Mouse (Mus musculus): ENCODE data around the gene Gprc5b. TPM values are rescaled to one million over a fixed set of nuclear protein-coding genes. Genes with fewer than 3 reads are reported as not detected.

The Gprc5b gene
- total RNA-seq, 2 experiments from 2014 or later, result 13.9 to 15.7 TPM

DNA sequence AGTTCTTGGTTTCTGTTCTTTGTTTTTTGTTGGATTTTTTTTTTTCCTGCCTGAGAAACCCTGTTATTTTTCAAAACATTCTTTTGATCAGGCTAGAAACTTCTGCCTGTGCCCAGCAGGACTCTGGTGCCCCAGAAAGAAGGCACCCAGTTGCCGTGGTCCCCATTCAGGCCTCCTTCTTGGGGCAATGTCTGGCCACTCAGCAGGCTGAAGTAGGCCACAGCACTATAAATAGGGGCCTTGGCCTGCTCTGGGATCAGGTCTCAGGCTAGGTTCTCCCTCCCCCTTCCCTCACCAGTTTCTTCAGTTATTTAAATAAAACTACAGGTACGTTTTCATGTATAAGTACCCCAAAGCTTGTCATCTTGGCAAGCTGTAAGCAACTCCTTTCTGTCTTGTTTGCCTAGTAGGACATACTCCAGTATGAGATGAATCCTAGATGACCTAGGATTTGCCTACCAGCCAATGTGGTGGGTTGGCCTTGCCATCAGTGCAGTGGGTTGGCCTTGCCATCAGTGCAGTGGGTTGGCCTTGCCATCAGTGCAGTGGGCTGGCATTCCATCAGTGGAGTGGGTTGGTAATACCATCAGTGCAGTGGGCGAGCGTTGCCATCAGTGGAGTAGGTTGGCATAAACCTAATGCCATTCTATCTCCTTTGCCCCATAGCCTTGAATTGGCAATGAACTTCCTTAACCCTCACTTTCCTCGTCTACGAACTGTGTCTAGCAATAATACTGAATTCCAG is 68.3 kb downstream of the Gprc5b start:
- no peak for DNase-seq (ENCODE audit: low spot score)
- intact Hi-C loops (cut with DNase I), result loop anchor here (5.0 kb wide), 1 partner anchor 69 kb away; the partner anchor contains the start of genes Iqck and Knop1

DNA sequence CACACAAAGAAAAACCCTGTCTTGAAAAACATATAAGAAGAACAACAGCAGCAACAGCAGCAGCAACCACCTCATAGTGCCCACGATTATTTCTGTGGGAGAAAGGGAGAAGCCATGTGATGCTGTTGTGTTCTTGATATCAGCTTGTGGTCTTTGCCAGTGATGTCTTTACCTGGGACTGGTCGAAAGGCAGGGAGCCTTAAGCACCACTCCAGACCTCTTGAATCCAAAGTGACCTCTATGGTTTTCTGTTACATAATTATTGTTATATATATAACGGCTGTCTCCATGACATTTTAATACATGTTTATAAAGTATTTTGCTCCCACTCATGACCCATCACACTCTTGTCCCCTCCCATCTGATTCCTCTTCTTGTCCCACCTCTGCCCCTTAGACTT is 69.5 kb downstream of the Gprc5b start:
- intact Hi-C loops (cut with DNase I), result loop anchor here (5.0 kb wide), 1 partner anchor 68 kb away; the partner anchor contains the start of genes Iqck and Knop1
- DNase-seq (ENCODE audit: low spot score), result no peak

DNA sequence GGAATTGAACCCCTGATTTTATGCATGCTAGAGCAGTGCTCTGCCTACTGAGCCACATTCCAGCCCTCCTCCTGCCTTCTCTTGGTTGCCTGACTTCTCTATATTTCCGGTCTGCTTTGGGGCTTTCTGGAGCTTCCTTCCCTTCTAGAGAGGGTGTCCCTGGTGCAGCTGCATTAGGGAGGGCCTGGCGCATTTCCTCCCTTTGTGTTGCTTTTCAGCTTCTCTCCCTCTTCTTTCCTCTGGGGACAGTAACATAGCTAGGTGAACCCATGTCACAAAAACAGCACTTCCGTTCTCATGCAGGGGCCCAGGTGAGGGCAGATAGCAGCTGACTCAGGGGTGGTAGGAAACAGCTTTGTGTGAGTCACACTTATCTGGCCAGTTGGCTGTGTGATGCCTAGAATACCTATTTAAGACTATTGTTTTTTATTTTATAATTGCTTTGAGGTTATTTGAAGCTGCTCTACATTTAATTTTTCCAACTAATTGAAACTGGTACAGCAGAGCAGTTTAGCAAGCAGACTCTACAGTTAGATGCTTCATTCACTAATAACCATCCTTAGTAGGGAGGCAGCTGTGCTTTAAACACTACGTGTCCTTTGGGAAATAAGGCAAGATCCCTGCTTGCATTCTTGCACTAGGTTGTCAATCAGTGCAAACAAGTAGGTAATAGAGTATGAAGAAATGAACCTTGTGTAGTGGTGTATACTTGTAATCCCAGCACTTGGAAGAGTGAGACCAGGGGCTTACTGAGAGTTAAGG is 72.4 kb downstream of the Gprc5b start:
- peak; percentile 19 for DNase-seq (ENCODE audit: low spot score)
- intact Hi-C loops (cut with DNase I), result no loop called here

Other genes starting within 250 kb of the Gprc5b start
- under 1 TPM; 0.44 to 0.64 TPM for gene Iqck, start 139.5 kb downstream of the Gprc5b start, total RNA-seq (2021)
- 10 to 100 TPM; 14.6 to 15.3 TPM for gene Knop1, start 139.0 kb downstream of the Gprc5b start, total RNA-seq (2021)
- not detected for gene Gpr139, start 189.4 kb upstream of the Gprc5b start, total RNA-seq (2021)

Data from heart, postnatal 25 days (tissue).